Mouse (Mus musculus): ENCODE measurements around the gene Meioc. TPM values are rescaled to one million over a fixed set of nuclear protein-coding genes. Genes with fewer than 3 reads are reported as not detected.

Meioc gene
- polyA plus RNA-seq, 1 experiment from 2014 or later = 0.14 TPM

GRCm38 (mm10) chr11:102655888-102656287 lies 7.6 kb upstream of the Meioc start:
- WGBS = 75% methylated on average over 8 of the region's 8 CpGs
- Histone ChIP-seq H3K4me1 (ENCODE audit: control insufficient read depth, insufficient read depth, low read length) (no peaks in the 10 kb centered on the region), H3K9me3 (replicated peaks; ENCODE audit: control insufficient read depth, low read length) (no peaks in the 10 kb centered on the region), H3K4me2 (ENCODE audit: low read length) (no peak overlapping the region), H3K4me3 (ENCODE audit: low read depth, low read length) (no peak overlapping the region), H3K27me3 (replicated peaks; ENCODE audit: control insufficient read depth, insufficient read depth, low read length) (no peaks in the 10 kb centered on the region), H3K36me3 (ENCODE audit: control insufficient read depth, insufficient read depth, low read length) (no peaks in the 10 kb centered on the region), H3K9ac (ENCODE audit: low read length) (no peak overlapping the region), H3K27ac (ENCODE audit: low read depth, low read length) (no peak overlapping the region)
- ATAC-seq (no peak), DNase-seq (ENCODE audit: low spot score) (no peak)

GRCm38 (mm10) chr11:102656326-102656926 lies 7.1 kb upstream of the Meioc start:
- DNase-seq (ENCODE audit: low spot score) (peak; percentile 72), ATAC-seq (no peak)
- no peaks in the 10 kb centered on the region for H3K4me1 ChIP-seq (ENCODE audit: control insufficient read depth, insufficient read depth, low read length)
- no peak overlapping the region for H3K9ac ChIP-seq (ENCODE audit: low read length)
- H3K27ac ChIP-seq (ENCODE audit: low read depth, low read length) = no peak overlapping the region
- H3K27me3 ChIP-seq (replicated peaks; ENCODE audit: control insufficient read depth, insufficient read depth, low read length) = no peaks in the 10 kb centered on the region
- no peak overlapping the region for H3K4me3 ChIP-seq (ENCODE audit: low read depth, low read length)
- H3K36me3 ChIP-seq (ENCODE audit: control insufficient read depth, insufficient read depth, low read length) = no peaks in the 10 kb centered on the region
- H3K4me2 ChIP-seq (ENCODE audit: low read length) = no peak overlapping the region
- H3K9me3 ChIP-seq (replicated peaks; ENCODE audit: control insufficient read depth, low read length) = no peaks in the 10 kb centered on the region
- WGBS = 17% methylated on average over 4 of the region's 4 CpGs

- ATAC-seq (no peak), DNase-seq (ENCODE audit: low spot score) (no peak)
- Histone ChIP-seq H3K27ac (ENCODE audit: low read depth, low read length) (no peak overlapping the region), H3K36me3 (ENCODE audit: control insufficient read depth, insufficient read depth, low read length) (no peaks in the 10 kb centered on the region), H3K4me1 (ENCODE audit: control insufficient read depth, insufficient read depth, low read length) (no peaks in the 10 kb centered on the region), H3K4me3 (ENCODE audit: low read depth, low read length) (no peak overlapping the region), H3K9ac (ENCODE audit: low read length) (no peak overlapping the region), H3K4me2 (ENCODE audit: low read length) (no peak overlapping the region), H3K27me3 (replicated peaks; ENCODE audit: control insufficient read depth, insufficient read depth, low read length) (no peaks in the 10 kb centered on the region), H3K9me3 (replicated peaks; ENCODE audit: control insufficient read depth, low read length) (no peaks in the 10 kb centered on the region)
- 78% methylated on average over 6 of the region's 6 CpGs for WGBS
These were observed 6.6 kb upstream of the Meioc start for GRCm38 (mm10) chr11:102656931-102657330.

GRCm38 (mm10) chr11:102665151-102665550 lies 1.6 kb downstream of the Meioc start:
- no peaks in the 10 kb centered on the region for H3K4me1 ChIP-seq (ENCODE audit: control insufficient read depth, insufficient read depth, low read length)
- 66% methylated on average over 32 of the region's 33 CpGs for WGBS
- ATAC-seq (no peak), DNase-seq (ENCODE audit: low spot score) (no peak)
- no peaks in the 10 kb centered on the region for H3K36me3 ChIP-seq (ENCODE audit: control insufficient read depth, insufficient read depth, low read length)
- H3K9ac ChIP-seq (ENCODE audit: low read length) = no peak overlapping the region
- H3K27me3 ChIP-seq (replicated peaks; ENCODE audit: control insufficient read depth, insufficient read depth, low read length) = 0 out of 2 replicates have a peak, but pooled peaks cover 5% of the 10 kb centered on the region
- H3K27ac ChIP-seq (ENCODE audit: low read depth, low read length) = no peak overlapping the region
- no peak overlapping the region for H3K4me2 ChIP-seq (ENCODE audit: low read length)
- no peak overlapping the region for H3K4me3 ChIP-seq (ENCODE audit: low read depth, low read length)
- no peaks in the 10 kb centered on the region for H3K9me3 ChIP-seq (replicated peaks; ENCODE audit: control insufficient read depth, low read length)

GRCm38 (mm10) chr11:102665637-102666435 lies 2.3 kb downstream of the Meioc start:
- no peak overlapping the region for H3K27ac ChIP-seq (ENCODE audit: low read depth, low read length)
- no peak for DNase-seq (ENCODE audit: low spot score)
- H3K4me1 ChIP-seq (ENCODE audit: control insufficient read depth, insufficient read depth, low read length) = no peaks in the 10 kb centered on the region
- H3K4me3 ChIP-seq (ENCODE audit: low read depth, low read length) = no peak overlapping the region
- H3K9ac ChIP-seq (ENCODE audit: low read length) = no peak overlapping the region
- H3K9me3 ChIP-seq (replicated peaks; ENCODE audit: control insufficient read depth, low read length) = no peaks in the 10 kb centered on the region
- ATAC-seq = no peak
- no peak overlapping the region for H3K4me2 ChIP-seq (ENCODE audit: low read length)
- 58% methylated on average over 83 of the region's 84 CpGs for WGBS
- 0 out of 2 replicates have a peak, but pooled peaks cover 5% of the 10 kb centered on the region for H3K27me3 ChIP-seq (replicated peaks; ENCODE audit: control insufficient read depth, insufficient read depth, low read length)
- no peaks in the 10 kb centered on the region for H3K36me3 ChIP-seq (ENCODE audit: control insufficient read depth, insufficient read depth, low read length)

GRCm38 (mm10) chr11:102690162-102690561 lies 26.6 kb downstream of the Meioc start:
- H3K27me3 ChIP-seq (replicated peaks; ENCODE audit: control insufficient read depth, insufficient read depth, low read length) = no peaks in the 10 kb centered on the region
- H3K9me3 ChIP-seq (replicated peaks; ENCODE audit: control insufficient read depth, low read length) = no peaks in the 10 kb centered on the region
- peaks cover 40% of the 10 kb centered on the region for H3K36me3 ChIP-seq (ENCODE audit: control insufficient read depth, insufficient read depth, low read length)
- ATAC-seq (peak; percentile 50), DNase-seq (ENCODE audit: low spot score) (peak; percentile 85)
- no peak overlapping the region for H3K4me3 ChIP-seq (ENCODE audit: low read depth, low read length)
- H3K4me2 ChIP-seq (ENCODE audit: low read length) = no peak overlapping the region
- H3K4me1 ChIP-seq (ENCODE audit: control insufficient read depth, insufficient read depth, low read length) = no peaks in the 10 kb centered on the region
- no peak overlapping the region for H3K9ac ChIP-seq (ENCODE audit: low read length)
- H3K27ac ChIP-seq (ENCODE audit: low read depth, low read length) = peak overlapping the region; percentile 33; the same call in 1 of the 2 replicates
- WGBS = 61% methylated on average over 6 of the region's 6 CpGs

- Histone ChIP-seq H3K9me3 (replicated peaks; ENCODE audit: control insufficient read depth, low read length) (no peaks in the 10 kb centered on the region), H3K9ac (ENCODE audit: low read length) (no peak overlapping the region), H3K27me3 (replicated peaks; ENCODE audit: control insufficient read depth, insufficient read depth, low read length) (no peaks in the 10 kb centered on the region), H3K4me3 (ENCODE audit: low read depth, low read length) (no peak overlapping the region), H3K4me2 (ENCODE audit: low read length) (no peak overlapping the region), H3K4me1 (ENCODE audit: control insufficient read depth, insufficient read depth, low read length) (peaks cover 7% of the 10 kb centered on the region; the same call in 1 of the 2 replicates), H3K36me3 (ENCODE audit: control insufficient read depth, insufficient read depth, low read length) (peaks cover 15% of the 10 kb centered on the region), H3K27ac (ENCODE audit: low read depth, low read length) (no peak overlapping the region)
- DNase-seq (ENCODE audit: low spot score) = no peak
- ATAC-seq = no peak
- WGBS = 92% methylated on average over 7 of the region's 7 CpGs
These were observed 31.8 kb downstream of the Meioc start for GRCm38 (mm10) chr11:102695289-102695688.

GRCm38 (mm10) chr11:102697338-102698017 lies 34.0 kb downstream of the Meioc start, which contains the start of gene Ccdc43:
Gene Ccdc43 (minus strand): TSS chr11:102697782.
- Histone ChIP-seq H3K36me3 (ENCODE audit: control insufficient read depth, insufficient read depth, low read length) (0 out of 2 replicates have a peak, but pooled peaks cover 5% of the 10 kb centered on the region), H3K27me3 (replicated peaks; ENCODE audit: control insufficient read depth, insufficient read depth, low read length) (no peaks in the 10 kb centered on the region), H3K9ac (ENCODE audit: low read length) (peak within 1 kb of the TSS; percentile 79), H3K4me1 (ENCODE audit: control insufficient read depth, insufficient read depth, low read length) (peaks cover 7% of the 10 kb centered on the region; the same call in 1 of the 2 replicates), H3K9me3 (replicated peaks; ENCODE audit: control insufficient read depth, low read length) (no peaks in the 10 kb centered on the region), H3K4me2 (ENCODE audit: low read length) (peak within 1 kb of the TSS; percentile 59), H3K4me3 (ENCODE audit: low read depth, low read length) (peak within 1 kb of the TSS; percentile 71), H3K27ac (ENCODE audit: low read depth, low read length) (peak within 1 kb of the TSS; percentile 44; the same call in 1 of the 2 replicates)
- WGBS = under 1% methylated on average over 49 of the region's 49 CpGs
- ATAC-seq = peak; percentile 99
- DNase-seq (ENCODE audit: low spot score) = peak; percentile 86

Data from forebrain, embryonic 14.5 days (tissue).